Mouse (Mus musculus): ENCODE results near the gene Szt2. TPM values are rescaled to one million over a fixed set of nuclear protein-coding genes. Genes with fewer than 3 reads are reported as not detected.

Szt2 gene
- 10.0 and 12.6 TPM in 2 replicates for polyA plus RNA-seq (2015; fragmentation: Nextera tagmentation; extraction: Ambion mirVana)

DNA sequence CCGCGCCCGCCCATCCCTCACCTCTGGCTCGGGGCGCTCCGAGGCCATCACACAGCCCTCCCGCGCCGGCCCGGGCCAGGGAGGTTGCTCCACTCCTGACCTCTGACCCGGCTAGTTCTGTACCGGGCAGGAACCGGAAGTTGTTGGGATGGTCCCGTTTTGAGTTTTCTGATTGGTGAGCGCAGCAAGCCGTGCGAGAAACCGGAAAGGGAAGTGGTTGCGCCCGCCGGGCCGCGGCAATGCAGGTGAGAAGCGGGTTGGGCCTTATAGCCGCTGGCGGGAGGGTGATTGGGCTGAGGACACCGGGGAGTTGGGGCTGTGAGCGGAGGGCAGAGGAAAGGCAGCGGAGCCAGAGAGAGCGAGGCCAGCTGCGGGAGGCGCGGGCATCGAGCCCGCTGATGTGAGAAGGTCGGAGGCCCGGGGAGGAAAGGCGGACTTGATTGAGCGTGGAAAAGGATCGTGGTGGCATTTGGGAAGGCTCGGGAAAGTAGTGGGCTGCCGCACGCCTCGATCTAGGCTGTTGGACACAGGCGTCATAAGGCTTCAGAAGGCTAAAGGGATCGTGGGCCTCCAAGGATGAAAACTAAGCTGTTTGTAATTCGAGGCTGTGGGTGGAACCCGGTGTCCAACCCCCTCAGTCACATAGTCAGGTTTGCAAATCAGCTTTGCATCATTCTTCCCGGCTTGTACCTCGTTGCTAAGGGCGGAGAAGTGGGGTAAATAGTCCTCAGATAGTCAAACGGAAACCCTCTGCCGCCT is at the start of gene Szt2, which contains the start of gene Med8:
Gene Szt2, minus strand, starts transcription at position 132 of the 759 bp plus-strand sequence.
Gene Med8, plus strand, starts transcription at position 196 of the 759 bp plus-strand sequence.
- WGBS: under 1% methylated on average over 51 of the region's 53 CpGs
- Histone ChIP-seq H3K9ac (peak within 1 kb of the TSS; percentile 91), H3K4me3 (peak within 1 kb of the TSS; percentile 93), H3K4me1 (peaks cover 19% of the 10 kb centered on the region), H3K9me3 (replicated peaks) (no peaks in the 10 kb centered on the region), H3K27ac (no peak within 1 kb of the TSS), H3K27me3 (no peaks in the 10 kb centered on the region), H3K36me3 (ENCODE audit: poor library complexity, severe bottlenecking) (peaks cover 43% of the 10 kb centered on the region), H3K4me2 (peak within 1 kb of the TSS; percentile 87)
- peak; percentile 96 for ATAC-seq

DNA sequence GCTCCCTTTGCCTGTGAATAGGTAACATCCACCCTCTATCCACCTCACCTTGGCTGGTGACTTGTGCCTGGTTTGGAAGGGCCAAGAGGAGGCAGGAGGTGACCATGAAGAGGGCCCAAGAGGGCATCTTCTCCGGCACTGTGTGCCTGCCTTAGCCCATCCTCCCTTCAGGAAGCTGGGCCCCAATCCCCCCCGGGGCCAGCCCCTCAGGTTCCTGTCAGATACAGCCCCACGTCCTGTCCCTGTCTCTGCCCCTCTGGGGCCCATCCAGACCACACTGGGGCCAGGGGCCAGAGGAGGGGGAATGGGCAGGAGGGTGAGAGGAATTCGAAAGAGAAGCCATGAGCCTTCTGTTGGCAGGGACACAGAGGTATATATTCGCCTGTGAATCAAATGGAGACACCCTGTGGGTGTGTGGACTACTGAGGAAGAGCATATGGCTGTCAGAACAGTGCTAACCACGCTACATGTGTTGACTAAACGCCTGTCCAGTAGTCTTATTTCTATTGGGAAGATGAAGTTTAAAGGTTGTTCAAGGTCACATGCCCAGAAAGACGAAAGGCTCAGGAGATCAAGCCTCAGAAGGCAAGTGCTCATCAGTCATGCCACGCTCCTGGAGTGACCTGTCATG is 48.4 kb upstream of the Szt2 start, which contains the start of gene Mpl:
Gene Mpl, minus strand, starts transcription at position 169 of the 631 bp plus-strand sequence.
- Histone ChIP-seq H3K36me3 (ENCODE audit: poor library complexity, severe bottlenecking) (no peaks in the 10 kb centered on the region), H3K9me3 (replicated peaks) (no peaks in the 10 kb centered on the region), H3K4me3 (no peak within 1 kb of the TSS), H3K27me3 (no peaks in the 10 kb centered on the region), H3K4me1 (no peaks in the 10 kb centered on the region), H3K4me2 (no peak within 1 kb of the TSS), H3K9ac (no peak within 1 kb of the TSS), H3K27ac (no peak within 1 kb of the TSS)
- ATAC-seq: no peak
- 74% methylated on average over 9 of the region's 9 CpGs for WGBS

DNA sequence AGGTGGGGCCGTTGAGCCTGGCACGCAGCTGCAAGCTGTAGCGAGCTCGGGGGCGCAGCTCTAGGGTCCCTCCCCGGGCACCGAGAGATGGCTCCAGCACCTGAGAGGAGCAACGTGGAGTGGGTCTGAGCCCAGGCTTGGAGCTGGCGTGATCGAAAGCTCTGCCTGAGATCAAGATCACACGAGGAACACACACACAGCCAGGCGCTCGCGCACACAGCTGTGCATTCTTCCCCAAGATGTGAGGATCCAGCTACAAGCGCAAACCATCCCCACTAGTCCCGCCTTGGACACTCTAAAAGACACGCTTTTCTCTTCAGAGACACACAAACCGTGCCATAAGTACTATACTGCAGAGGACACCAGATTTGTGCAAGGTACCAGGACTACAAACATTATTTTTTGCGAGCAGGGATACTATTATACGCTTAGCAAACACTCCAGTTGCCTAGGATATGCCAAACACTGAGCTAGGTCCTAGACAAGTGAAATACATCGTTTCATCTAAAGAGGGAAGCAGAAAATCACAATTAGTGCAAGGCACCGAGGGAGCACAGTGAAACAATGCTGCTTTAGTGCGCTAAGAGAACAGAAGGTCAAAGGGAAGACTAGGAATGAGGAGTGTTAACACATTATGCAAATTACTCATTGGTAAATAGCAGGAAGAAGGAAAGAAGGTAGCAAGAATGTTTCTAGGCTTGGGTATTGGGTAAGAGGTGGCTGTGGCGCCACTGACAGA is 37.5 kb upstream of the Szt2 start:
- ATAC-seq: no peak
- H3K27ac ChIP-seq: no peak overlapping the region
- H3K36me3 ChIP-seq (ENCODE audit: poor library complexity, severe bottlenecking): no peaks in the 10 kb centered on the region
- peak overlapping the region; percentile 66 for H3K4me2 ChIP-seq
- WGBS: 24% methylated on average over 24 of the region's 24 CpGs
- H3K4me3 ChIP-seq: peak overlapping the region; percentile 37
- peak overlapping the region; percentile 58 for H3K9ac ChIP-seq
- peaks cover 10% of the 10 kb centered on the region for H3K4me1 ChIP-seq
- 0 out of 2 replicates have a peak, but pooled peaks cover 2% of the 10 kb centered on the region for H3K27me3 ChIP-seq
- H3K9me3 ChIP-seq (replicated peaks): no peaks in the 10 kb centered on the region

DNA sequence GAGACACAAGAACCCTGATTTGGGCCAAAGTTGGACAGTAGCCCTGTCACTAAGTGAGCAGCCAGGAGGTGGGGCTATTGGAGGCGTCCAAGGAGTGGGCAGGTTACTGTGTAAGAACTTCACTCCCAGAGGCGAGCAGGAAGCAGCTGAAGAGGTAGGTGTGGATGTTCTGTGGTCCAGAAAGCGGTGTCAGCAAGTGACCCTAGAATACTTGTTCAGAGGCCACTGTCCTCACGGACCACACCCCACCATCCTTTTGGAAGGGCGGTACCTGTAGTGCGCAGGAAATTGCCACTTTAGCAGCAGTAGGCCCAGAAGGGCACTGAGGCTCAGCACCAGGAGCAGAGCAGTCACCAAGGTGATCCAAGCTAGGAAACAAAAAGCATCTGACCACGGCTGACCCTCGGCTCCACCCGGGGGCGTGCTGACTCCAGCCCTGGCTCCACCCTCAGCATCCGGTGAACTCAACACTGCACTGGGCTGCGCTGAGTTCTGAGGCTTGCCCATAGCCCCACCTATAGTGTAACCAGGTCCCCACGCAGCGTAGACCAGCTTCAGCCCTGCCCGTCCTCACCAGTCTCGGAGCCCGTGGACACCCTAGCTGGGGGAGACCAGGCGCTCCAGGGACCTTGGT is 36.8 kb upstream of the Szt2 start:
- no peaks in the 10 kb centered on the region for H3K36me3 ChIP-seq (ENCODE audit: poor library complexity, severe bottlenecking)
- WGBS: 18% methylated on average over 18 of the region's 18 CpGs
- H3K4me3 ChIP-seq: peak overlapping the region; percentile 37
- peaks cover 10% of the 10 kb centered on the region for H3K4me1 ChIP-seq
- ATAC-seq: peak; percentile 63; the same call in 1 of the 2 replicates
- no peaks in the 10 kb centered on the region for H3K9me3 ChIP-seq (replicated peaks)
- H3K9ac ChIP-seq: peak overlapping the region; percentile 58
- 0 out of 2 replicates have a peak, but pooled peaks cover 2% of the 10 kb centered on the region for H3K27me3 ChIP-seq
- H3K27ac ChIP-seq: no peak overlapping the region
- H3K4me2 ChIP-seq: peak overlapping the region; percentile 66

DNA sequence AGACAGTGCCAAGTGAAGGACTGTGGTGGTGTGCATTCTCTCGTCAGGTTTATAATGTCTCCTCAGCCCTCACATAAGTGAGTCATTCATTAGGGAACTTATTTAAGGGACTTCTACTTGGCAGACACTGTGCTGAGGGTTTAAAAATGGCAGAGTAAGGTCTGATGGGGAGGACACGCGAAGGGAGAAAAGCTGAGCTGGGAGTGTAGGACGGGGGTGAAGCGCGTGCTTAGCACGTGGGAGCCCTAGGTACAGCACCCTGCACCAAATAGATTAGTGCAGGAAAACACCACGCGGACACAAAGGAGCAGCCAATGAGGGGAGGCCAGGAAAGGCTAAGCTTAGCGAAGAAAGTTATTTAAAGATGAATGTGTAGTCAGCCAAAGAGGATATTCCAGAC is 36.0 kb upstream of the Szt2 start:
- WGBS: 81% methylated on average over 10 of the region's 10 CpGs

DNA sequence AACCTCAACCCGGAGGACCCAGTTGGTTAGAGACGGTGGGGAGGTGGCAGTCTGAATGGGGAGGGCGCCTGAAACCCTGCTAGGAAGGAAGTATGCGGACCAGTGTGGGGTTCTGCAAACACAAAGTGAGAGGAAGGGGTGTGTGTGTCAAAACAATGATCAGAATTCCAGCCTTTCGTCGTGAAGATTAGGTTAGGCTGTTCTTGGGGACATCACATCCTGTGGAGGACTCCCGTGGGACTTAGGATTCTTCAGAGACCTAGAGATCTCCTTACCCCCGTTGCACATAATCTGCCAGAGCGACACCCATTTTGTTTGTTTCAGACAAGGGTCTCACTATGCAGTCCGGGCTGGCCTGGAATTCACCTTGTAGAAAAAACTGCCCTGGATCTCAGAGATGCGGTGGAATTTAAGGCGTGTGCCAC is 28.8 kb upstream of the Szt2 start:
- Histone ChIP-seq H3K27ac (peak overlapping the region; percentile 88), H3K4me1 (peaks cover 45% of the 10 kb centered on the region), H3K27me3 (no peaks in the 10 kb centered on the region), H3K4me2 (peak overlapping the region; percentile 96), H3K9ac (peak overlapping the region; percentile 84), H3K36me3 (ENCODE audit: poor library complexity, severe bottlenecking) (peaks cover 29% of the 10 kb centered on the region), H3K4me3 (peak overlapping the region; percentile 69), H3K9me3 (replicated peaks) (no peaks in the 10 kb centered on the region)
- peak; percentile 14; the same call in 1 of the 2 replicates for ATAC-seq
- WGBS: 11% methylated on average over 12 of the region's 12 CpGs

More for the DNA sequence above, 36.0 kb upstream of the Szt2 start:
- H3K27ac ChIP-seq: no peak overlapping the region
- no peak overlapping the region for H3K4me2 ChIP-seq
- peaks cover 10% of the 10 kb centered on the region for H3K4me1 ChIP-seq
- 0 out of 2 replicates have a peak, but pooled peaks cover 2% of the 10 kb centered on the region for H3K27me3 ChIP-seq
- H3K4me3 ChIP-seq: no peak overlapping the region
- H3K9ac ChIP-seq: no peak overlapping the region
- no peaks in the 10 kb centered on the region for H3K36me3 ChIP-seq (ENCODE audit: poor library complexity, severe bottlenecking)
- no peaks in the 10 kb centered on the region for H3K9me3 ChIP-seq (replicated peaks)
- ATAC-seq: no peak

DNA sequence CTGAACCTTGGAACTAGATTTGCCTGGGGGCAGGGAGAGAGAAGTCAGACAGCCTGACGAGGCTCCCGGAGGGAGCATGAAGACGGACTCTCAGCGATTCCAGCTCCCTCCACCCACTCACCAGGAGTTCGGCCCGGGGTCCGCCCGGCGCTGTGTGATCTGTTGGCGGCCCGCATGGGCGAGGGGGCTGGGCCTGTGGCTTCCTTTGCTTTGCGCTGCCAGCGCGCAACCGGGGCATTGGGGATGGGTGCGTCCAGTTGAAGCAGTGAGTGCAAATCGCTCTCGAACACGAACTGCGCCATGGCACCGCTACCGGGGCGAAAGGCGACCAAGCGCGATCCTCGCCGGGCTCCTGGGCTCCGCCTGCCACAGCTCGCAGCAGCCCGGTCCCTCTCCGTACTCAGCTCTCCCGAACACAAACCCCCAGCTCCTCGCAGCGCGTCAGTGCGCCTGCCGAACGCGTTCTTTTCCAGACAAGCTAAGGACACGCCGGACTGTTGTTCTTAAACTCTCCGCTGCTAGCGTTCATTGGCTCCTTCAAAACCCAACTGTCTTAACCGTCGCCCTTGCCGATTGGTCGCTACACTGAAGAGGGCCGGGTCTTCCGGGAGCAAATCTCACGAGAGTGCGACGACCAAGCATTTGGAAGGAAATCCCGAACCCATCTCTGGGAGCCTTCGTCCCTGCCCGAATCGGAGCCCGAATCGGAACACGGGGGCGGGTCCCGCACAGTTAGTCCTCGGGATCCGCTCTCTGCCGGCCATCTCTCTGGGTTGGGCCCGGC is 27.9 kb upstream of the Szt2 start, which contains the start of gene Cdc20:
Gene Cdc20, minus strand, starts transcription at position 533 of the 784 bp plus-strand sequence.
- ATAC-seq: peak; percentile 98
- peak within 1 kb of the TSS; percentile 88 for H3K27ac ChIP-seq
- H3K27me3 ChIP-seq: no peaks in the 10 kb centered on the region
- no peaks in the 10 kb centered on the region for H3K9me3 ChIP-seq (replicated peaks)
- under 1% methylated on average over 67 of the region's 67 CpGs for WGBS
- H3K36me3 ChIP-seq (ENCODE audit: poor library complexity, severe bottlenecking): peaks cover 37% of the 10 kb centered on the region
- H3K4me3 ChIP-seq: peak within 1 kb of the TSS; percentile 69
- peak within 1 kb of the TSS; percentile 96 for H3K4me2 ChIP-seq
- peak within 1 kb of the TSS; percentile 84 for H3K9ac ChIP-seq
- H3K4me1 ChIP-seq: peaks cover 48% of the 10 kb centered on the region

DNA sequence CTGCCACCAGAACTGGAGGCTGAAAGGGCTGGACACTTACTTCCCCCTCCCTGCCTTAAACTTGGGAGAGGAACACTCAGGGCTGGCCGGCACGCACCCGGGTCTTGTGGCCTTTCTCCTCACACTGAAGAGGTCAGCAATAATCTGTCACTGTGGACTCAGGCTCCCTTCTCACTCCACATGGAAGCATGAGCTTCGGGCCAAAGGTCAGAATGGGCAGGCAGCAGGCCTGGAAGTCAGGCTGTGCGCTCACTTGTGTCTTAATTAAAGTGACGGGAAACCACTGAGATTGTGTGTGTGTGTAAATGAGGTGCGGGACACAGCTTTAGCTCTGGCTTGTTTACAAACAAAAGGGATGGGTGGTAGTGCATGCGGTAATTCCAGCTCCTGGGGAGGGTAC is 23.3 kb upstream of the Szt2 start:
- H3K9me3 ChIP-seq (replicated peaks): no peaks in the 10 kb centered on the region

DNA sequence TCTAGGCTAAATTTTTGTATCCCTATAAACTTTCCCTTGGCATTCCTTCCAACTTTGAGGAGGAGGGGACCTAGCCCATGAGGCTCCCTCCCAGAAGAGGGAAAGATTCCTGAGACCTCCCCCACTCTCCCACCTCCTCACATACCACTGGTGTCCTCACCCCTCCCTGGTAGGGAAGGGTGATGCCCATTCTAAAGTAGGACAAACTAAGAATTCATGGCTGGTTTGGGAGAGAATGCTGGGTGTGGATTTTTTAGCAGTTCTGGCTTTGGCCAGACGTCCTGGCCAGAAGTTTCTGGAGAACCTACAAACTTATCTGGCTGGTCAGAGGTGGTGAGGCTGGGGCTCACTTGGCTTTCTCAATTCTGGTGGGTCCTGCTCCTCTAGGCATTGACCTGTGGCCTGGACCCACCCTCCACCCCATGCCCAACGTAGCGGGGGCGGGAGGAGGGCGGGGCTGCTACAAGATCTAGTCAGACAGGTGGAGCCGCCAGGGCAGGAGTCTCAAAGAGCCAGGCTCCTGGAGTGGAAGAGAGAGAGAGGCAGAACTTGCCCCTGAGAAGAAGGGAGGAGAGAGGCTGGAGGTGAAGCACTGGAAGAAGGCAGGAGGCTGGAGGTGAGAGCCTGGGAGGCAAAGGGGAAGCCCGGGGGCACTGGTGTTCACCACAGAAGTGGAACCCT is 20.3 kb upstream of the Szt2 start:
- Histone ChIP-seq H3K9ac (no peak overlapping the region), H3K27me3 (no peaks in the 10 kb centered on the region), H3K4me3 (no peak overlapping the region), H3K9me3 (replicated peaks) (no peaks in the 10 kb centered on the region), H3K27ac (no peak overlapping the region), H3K4me2 (peak overlapping the region; percentile 83), H3K4me1 (peaks cover 37% of the 10 kb centered on the region), H3K36me3 (ENCODE audit: poor library complexity, severe bottlenecking) (peaks cover 43% of the 10 kb centered on the region)
- ATAC-seq: no peak
- WGBS: 70% methylated on average over 7 of the region's 7 CpGs

More for the DNA sequence above, 23.3 kb upstream of the Szt2 start:
- Histone ChIP-seq H3K27ac (no peak overlapping the region), H3K36me3 (ENCODE audit: poor library complexity, severe bottlenecking) (peaks cover 57% of the 10 kb centered on the region), H3K4me2 (no peak overlapping the region), H3K9ac (0 out of 2 replicates have a peak overlapping the region, but pooled peaks have one; percentile 21), H3K4me1 (peaks cover 58% of the 10 kb centered on the region), H3K27me3 (no peaks in the 10 kb centered on the region), H3K4me3 (no peak overlapping the region)
- no peak for ATAC-seq
- WGBS: 78% methylated on average over 8 of the region's 8 CpGs

DNA sequence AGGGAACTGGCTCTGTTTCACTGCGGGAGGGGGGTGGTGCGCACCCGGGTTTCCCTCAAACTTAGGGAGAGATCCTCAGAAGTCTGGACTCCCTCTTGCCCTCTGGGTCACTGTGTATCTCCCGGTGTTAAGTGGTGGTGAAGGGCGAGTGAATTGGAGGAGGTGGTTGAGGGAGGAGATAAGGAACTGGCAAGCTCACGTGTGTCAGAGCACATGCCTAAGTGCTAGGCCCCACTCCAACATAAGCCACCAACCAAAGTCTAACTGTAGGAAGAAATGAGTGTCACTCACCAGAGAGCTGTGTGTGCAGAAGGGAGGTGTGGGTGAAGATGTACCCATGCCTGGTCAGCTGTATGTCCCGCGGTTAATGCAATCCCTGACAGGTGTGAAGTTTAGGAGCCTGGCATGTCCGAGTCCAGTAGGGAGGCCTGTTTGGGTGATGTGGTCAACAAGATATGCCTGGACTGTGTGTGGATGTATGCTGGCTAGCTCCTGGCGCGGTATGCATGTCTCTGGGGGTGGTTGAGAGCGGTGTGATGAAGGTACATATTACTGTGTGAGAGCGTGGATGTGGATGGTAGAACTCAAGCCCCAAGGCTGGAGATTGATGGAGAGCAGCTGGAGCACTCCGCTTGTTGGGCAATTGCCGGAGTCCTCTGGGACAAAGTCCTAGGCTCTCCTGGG is 19.6 kb upstream of the Szt2 start:
- Histone ChIP-seq H3K9me3 (replicated peaks) (no peaks in the 10 kb centered on the region), H3K4me3 (peak overlapping the region; percentile 55), H3K27ac (0 out of 2 replicates have a peak overlapping the region, but pooled peaks have one; percentile 65), H3K27me3 (no peaks in the 10 kb centered on the region), H3K4me2 (peak overlapping the region; percentile 83), H3K4me1 (peaks cover 31% of the 10 kb centered on the region), H3K36me3 (ENCODE audit: poor library complexity, severe bottlenecking) (peaks cover 37% of the 10 kb centered on the region), H3K9ac (peak overlapping the region; percentile 77)
- ATAC-seq: peak; percentile 8; the same call in 1 of the 2 replicates
- 57% methylated on average over 15 of the region's 15 CpGs for WGBS
